Mouse (Mus musculus) erythroblast, adult 5-6 weeks (primary cell): ENCODE results near the gene Oog3. TPM values are rescaled to one million over a fixed set of nuclear protein-coding genes. Genes with fewer than 3 reads are reported as not detected.

ENCODE experiments used
- ATAC-seq: replicated peaks from 2 replicates; pipeline ENCODE4 v1.8.0; 2016; ENCODE audit warnings: moderate number of reproducible peaks, mild to moderate bottlenecking, moderate TSS enrichment, inconsistent platforms; ENCODE audit not compliant: poor library complexity, low FRiP score, severe bottlenecking
- total RNA-seq, 2 experiments: library from RNA; stranded (forward) in 1 of 2; stranded (reverse) in 1 of 2; fragments of 150-400 nt in 1 of 2; fragments of 200-764, 138-1000 nt in 1 of 2; gene quantifications; 2 replicates each; pipeline versions ENCODE4 v1.2.3 to v1.2.4; 2015 to 2017; ENCODE audit warnings: low replicate concordance in 2 of 2

Gene Oog3
- not detected in 2 replicates for total RNA-seq (2015; ENCODE audit: low replicate concordance)
- total RNA-seq (2017; ENCODE audit: low replicate concordance) = not detected in 2 replicates

GRCm38 (mm10) chr4:144162563-144162962 lies at the start of gene Oog3:
Gene Oog3, minus strand, starts transcription at chr4:144162663.
- ATAC-seq = no peak

DNA sequence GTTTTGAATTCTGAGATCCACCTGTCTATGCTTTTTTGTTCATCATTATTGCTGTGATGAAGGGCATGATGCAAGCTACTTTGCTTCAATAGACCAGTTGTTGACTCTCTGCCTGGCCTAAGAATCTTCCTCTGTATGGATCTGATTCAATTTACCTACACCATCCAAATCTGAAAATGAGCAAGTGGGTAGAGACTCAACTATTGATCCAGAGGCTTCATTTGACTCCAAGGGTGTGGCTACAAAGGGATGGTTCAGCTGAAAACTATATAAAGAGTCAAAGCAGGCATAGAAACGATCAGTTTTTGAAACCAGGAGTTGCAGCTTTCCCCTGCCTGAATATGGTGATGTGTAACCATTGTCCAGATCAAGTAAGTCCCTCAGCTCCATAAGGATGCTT lies 28.0 kb upstream of the Oog3 start, which contains the start of gene Oog2:
Oog2 (plus strand) TSS at position 301 of the 400 bp plus-strand sequence.
- no peak for ATAC-seq

Other genes starting within 250 kb of the Oog3 start
- gene Pramef25, start 211.6 kb downstream of the Oog3 start, total RNA-seq (2015; ENCODE audit: low replicate concordance) = not detected in 2 replicates
- gene Pramef25, start 211.6 kb downstream of the Oog3 start, total RNA-seq (2017; ENCODE audit: low replicate concordance) = not detected in 2 replicates
- not detected in 2 replicates for gene Gm13101, start 195.7 kb downstream of the Oog3 start, total RNA-seq (2015; ENCODE audit: low replicate concordance)
- not detected in 2 replicates for gene Gm13101, start 195.7 kb downstream of the Oog3 start, total RNA-seq (2017; ENCODE audit: low replicate concordance)
- gene Pramef17, start 168.3 kb downstream of the Oog3 start, total RNA-seq (2015; ENCODE audit: low replicate concordance) = not detected in 2 replicates
- not detected in 2 replicates for gene Pramef17, start 168.3 kb downstream of the Oog3 start, total RNA-seq (2017; ENCODE audit: low replicate concordance)
- not detected in 2 replicates for gene Pramel4, start 103.5 kb downstream of the Oog3 start, total RNA-seq (2015; ENCODE audit: low replicate concordance)
- not detected in 2 replicates for gene Pramel4, start 103.5 kb downstream of the Oog3 start, total RNA-seq (2017; ENCODE audit: low replicate concordance)
- not detected in 2 replicates for gene Gm13102, start 56.2 kb downstream of the Oog3 start, total RNA-seq (2015; ENCODE audit: low replicate concordance)
- gene Gm13102, start 56.2 kb downstream of the Oog3 start, total RNA-seq (2017; ENCODE audit: low replicate concordance) = not detected in 2 replicates
- gene Oog2, start 28.1 kb upstream of the Oog3 start, total RNA-seq (2015; ENCODE audit: low replicate concordance) = not detected in 2 replicates
- not detected in 2 replicates for gene Oog2, start 28.1 kb upstream of the Oog3 start, total RNA-seq (2017; ENCODE audit: low replicate concordance)
- gene C87977, start 50.7 kb upstream of the Oog3 start, total RNA-seq (2015; ENCODE audit: low replicate concordance) = not detected in 2 replicates
- gene C87977, start 50.7 kb upstream of the Oog3 start, total RNA-seq (2017; ENCODE audit: low replicate concordance) = not detected in 2 replicates
- gene Pramel5, start 117.8 kb upstream of the Oog3 start, total RNA-seq (2015; ENCODE audit: low replicate concordance) = not detected in 2 replicates
- gene Pramel5, start 117.8 kb upstream of the Oog3 start, total RNA-seq (2017; ENCODE audit: low replicate concordance) = not detected in 2 replicates
- not detected in 2 replicates for gene Gm13128, start 167.6 kb upstream of the Oog3 start, total RNA-seq (2015; ENCODE audit: low replicate concordance)
- gene Gm13128, start 167.6 kb upstream of the Oog3 start, total RNA-seq (2017; ENCODE audit: low replicate concordance) = not detected in 2 replicates
- not detected in 2 replicates for gene Gm13119, start 195.3 kb upstream of the Oog3 start, total RNA-seq (2015; ENCODE audit: low replicate concordance)
- not detected in 2 replicates for gene Gm13119, start 195.3 kb upstream of the Oog3 start, total RNA-seq (2017; ENCODE audit: low replicate concordance)
- not detected in 2 replicates for gene Pramef20, start 215.3 kb upstream of the Oog3 start, total RNA-seq (2015; ENCODE audit: low replicate concordance)
- not detected in 2 replicates for gene Pramef20, start 215.3 kb upstream of the Oog3 start, total RNA-seq (2017; ENCODE audit: low replicate concordance)
- not detected in 2 replicates for gene Pramef12, start 245.8 kb upstream of the Oog3 start, total RNA-seq (2015; ENCODE audit: low replicate concordance)
- not detected in 2 replicates for gene Pramef12, start 245.8 kb upstream of the Oog3 start, total RNA-seq (2017; ENCODE audit: low replicate concordance)